Mouse (Mus musculus): Measurements from ENCODE around the gene Fmo3. TPM values are rescaled to one million over a fixed set of nuclear protein-coding genes. Genes with fewer than 3 reads are reported as not detected.

Gene Fmo3
- total RNA-seq, 1 experiment from 2014 or later: not detected

DNA sequence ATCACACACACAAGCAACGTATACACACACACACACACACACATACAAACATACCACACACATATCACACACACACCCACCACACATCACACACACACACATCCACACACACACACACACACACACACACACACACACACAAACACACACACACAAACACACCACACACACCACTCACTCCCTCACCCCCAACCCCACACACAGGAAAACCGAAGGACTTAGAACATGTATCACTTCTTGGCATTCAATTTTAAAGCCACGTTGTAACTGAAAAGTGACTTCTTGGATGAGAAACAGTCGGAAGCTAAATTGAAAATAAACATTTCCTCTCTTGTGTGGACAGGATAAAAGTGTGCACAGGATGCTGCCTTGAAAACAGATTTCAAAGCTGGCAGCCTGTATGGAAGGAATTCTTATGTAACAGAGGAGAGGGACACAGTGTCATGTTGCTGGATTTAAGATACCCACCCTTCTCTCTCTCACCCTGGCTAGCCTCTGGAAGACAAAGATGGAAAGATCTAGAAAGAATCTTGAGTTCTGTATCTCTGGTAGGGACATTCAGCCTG is 52.9 kb downstream of the Fmo3 start:
- no peak for DNase-seq

DNA sequence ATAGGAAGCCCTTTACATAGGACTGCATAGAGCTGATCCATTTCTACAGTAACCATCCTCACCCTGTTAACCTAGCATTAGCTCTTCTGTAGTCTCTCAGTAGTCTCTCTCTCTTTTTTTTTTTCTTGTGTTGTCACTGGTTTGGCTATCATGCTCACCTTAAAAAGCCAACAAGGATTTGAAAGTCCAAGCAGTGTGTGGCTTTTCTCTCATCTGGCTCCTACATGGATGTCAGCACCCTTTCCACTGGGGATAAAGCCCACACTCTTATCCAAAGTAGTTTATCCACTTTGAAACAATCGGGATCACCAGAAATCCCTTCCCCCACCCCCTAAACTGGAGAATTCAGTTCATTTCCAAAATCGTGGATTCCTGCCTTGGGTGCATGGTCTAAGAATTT is 53.7 kb downstream of the Fmo3 start:
- DNase-seq: no peak

DNA sequence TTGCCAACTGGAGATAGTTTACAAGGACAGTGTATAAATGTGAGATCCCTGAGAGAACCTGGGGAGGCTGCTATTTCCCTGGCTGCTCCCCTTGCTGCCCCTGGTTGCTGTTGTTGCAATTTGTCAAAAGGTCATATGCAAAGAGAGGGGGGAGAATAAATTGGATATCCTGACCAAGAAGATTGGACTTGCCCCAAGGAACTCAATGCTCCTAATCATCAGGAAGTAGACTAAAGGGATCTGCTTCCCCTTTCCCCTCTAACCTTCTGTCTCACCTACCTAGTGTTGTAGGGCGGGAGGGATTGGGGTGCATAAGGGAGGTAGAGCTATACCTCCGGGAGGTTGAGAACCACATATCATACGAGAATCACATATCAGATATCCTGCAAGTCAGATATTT is 55.2 kb downstream of the Fmo3 start:
- DNase-seq: no peak

DNA sequence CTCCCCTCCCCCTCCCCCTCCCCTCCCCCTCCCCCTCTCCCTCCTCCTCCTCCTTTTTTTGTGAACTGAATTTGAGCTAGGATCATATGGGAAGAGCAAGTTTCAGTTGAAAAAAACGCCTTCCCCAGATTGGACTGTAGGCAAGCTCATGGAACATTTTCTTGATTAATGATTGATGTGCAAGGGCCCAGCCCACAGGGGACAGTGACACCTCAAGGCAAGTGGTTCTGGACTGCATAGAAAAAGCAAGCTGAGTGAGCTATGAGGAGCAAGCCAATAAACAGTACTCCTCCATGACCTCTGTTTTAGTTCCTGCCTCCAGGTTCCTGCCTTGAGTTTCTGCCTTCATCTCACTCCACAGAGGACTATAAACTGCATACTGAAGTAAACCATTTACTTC is 59.2 kb downstream of the Fmo3 start:
- DNase-seq: no peak

DNA sequence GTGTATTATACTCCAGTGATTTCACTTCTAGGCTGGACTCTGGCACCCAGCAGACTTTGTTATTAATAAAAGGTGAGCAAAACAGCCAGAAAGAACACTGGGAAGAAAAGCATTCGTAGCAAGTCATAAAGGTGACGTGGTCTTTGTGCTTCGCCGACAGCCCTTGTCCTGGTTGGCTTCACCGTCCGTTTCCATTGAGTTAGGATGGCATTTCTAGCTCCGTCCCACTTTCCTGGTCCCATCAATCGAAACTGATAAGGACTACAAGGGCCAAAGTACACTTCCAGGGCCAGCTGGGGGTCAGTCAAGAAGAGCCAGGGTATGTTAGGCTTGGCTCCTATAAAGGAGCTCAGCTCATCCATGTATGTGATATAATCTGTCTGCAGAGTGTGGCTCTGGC is 67.7 kb downstream of the Fmo3 start:
- no peak for DNase-seq

DNA sequence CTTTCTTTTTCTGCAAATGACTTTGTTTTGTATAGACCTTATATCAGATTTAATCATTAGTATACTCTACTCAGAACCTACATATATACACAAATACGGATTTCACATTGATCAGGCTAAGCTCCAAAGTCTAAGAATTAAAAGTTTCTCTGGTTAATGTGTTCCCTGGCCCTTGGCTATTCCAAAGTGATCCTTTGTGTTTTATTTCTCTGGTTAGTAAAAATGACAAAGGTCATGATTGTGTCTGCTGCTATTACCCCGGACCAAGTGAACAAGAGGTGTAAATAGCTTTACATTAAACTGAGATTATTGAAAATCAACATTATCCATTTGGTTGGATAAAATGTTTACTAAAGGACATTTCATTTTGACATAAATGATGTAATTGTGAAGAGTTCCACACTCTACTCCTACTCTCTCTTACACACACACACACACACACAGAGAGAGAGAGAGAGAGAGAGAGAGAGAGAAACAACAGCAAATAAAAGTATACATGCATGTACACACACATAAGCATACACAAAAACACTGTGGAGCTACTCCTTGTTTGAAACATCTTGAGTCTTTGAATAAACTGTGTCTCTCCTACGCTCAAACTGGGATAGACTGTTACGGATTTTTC is 69.3 kb downstream of the Fmo3 start:
- DNase-seq: no peak

DNA sequence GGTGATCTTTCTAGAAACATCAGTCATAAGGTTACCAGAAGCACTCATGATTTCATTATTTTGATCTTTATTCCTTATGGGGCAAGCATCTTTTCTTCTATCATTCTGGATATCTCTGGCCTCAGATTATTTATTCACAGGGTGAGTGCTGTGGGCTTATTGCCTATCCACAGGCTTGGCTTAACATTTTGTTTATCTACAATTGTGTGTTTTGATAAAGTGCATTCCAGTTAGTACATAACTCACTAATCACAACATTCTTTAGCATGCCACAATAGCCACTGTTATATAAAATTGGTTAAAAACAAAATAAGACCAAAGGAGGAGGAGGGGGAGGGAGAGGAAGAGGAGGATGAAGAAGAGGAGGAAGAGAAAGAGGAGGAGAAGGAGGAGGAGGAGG is 72.2 kb downstream of the Fmo3 start:
- no peak for DNase-seq

Other genes with a start within 250 kb of the Fmo3 start
- gene Prrc2c, start 244.0 kb downstream of the Fmo3 start, total RNA-seq (2021): 139 and 183 TPM in 2 replicates
- 0.70 and 0.71 TPM in 2 replicates for gene Fmo4, start 170.6 kb downstream of the Fmo3 start, total RNA-seq (2021)
- 245 and 265 TPM in 2 replicates for gene Fmo1, start 117.9 kb downstream of the Fmo3 start, total RNA-seq (2021)
- gene Fmo2, start 85.8 kb downstream of the Fmo3 start, total RNA-seq (2021): 20.9 and 31.5 TPM in 2 replicates
- gene Fmo6, start 47.0 kb downstream of the Fmo3 start, total RNA-seq (2021): not detected in 2 replicates
- gene Mroh9, start 101.1 kb upstream of the Fmo3 start, total RNA-seq (2021): not detected in 2 replicates